Mouse (Mus musculus) liver (tissue): Measurements from ENCODE around the gene Il1rl1.
A peak's percentile ranks its signal among the peaks of the same experiment; 100 is the strongest.

Experiments
- DNase-seq: peaks from one replicate; pipeline ENCODE4 v3.0.0-alpha.2; 2020; ENCODE audit warnings: mixed read lengths

Il1rl1 gene

DNA sequence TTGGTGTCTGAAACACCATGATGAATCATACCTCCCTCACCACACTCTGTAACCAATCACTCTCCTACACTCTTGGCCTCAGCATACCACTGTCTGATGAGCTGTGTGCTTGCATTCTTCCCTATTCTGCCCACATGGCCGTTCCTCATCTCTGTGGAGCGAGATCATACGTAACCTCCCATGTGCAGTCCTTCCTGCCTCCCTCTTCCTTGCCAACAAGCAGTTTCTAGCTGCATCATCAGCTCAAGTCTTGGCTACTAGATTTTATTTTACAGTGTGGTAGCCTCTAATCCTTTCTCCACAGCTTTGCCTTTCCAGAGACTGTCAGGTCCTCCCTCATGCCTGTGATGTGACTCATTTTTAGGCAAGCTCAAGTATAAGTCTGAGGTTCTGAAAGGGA, 15.4 kb downstream of the Il1rl1 start:
- no peak for DNase-seq

DNA sequence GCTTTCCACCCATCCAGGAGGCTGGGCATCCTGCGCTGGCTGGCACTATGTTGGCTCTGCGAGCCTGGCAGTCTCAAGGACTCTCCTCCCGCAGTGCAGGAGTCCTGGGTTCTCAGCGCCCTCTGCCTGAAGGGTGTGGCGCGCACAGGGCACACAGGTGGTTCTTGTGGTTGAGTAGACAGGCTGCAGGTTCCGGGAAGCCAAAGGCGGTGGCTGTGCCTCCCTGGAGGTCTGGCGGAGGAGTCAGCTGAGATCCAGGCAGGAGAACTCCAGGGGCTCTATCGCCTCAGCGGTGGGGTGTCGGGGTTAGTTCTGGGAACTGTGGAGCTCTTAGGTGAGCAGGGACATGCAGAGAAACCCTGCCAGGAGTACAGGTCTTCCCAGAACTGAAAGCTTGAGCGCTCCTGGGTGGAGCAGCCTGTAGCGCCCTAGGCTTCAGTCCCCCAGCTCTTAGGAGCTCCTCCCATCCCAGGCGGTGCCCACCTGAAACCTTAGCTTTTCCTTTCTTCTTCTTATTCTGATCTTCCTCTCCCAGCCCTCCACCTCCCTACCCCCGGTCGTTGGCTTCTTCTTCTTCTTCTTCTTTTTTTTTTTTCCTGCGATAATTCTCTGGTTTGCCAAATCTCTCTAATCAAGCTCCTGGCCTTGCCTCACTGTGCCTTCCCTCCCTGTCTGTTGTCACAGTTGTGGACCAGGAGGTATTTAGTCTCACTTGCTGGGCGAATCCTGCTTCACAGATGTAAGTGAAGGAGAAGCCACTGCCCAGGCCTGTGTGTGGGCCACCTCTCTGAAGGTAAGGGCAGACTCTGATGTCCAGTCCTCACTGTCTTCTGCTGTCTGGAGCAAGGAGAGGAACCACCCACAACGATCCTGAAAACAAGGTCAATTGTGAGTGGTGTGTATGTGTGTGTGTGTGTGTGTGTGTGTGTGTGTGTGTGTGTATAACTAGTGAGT, 36.4 kb downstream of the Il1rl1 start, which contains the start of gene Il18r1:
Gene Il18r1 (plus strand): TSS at position 76 of the 954 bp plus-strand sequence.
- peak; percentile 36 for DNase-seq

DNA sequence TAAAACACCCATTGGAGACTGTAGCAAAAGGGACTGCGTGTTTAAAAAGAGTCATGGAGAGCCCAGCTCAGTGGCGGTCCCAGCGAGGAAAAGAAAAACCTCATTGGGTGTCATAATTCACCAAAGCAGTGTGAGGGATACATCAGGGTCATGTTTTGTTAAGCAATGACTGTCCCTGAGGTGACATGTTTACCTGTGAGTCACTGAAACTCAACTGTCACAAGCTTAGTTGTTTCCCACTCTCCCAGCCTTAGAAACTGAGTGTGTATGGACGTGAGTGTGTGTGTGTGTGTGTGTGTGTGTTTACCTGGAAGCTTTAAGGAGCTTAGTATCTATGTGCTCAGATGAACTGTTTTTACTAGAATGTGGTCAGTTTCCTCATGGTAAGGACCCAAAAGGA, 37.9 kb downstream of the Il1rl1 start:
- no peak for DNase-seq

DNA sequence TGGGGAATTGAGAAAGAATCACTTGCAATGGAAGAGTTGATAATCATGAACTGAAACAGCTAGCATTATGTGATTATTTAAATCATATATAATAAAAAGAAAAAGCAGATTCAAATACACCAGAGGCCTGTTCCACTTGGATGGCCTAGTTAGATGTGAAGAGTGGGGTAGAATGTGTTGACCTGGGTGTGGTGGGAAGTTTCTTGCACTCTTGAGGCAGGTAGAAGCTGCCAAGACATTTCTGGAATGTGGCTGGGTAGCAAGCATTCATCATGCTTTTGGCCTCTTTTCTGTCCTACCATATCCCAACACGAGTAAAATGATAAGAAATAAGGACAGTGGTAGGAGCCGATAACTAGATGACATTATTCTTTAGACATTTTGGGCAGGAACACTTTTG, 39.4 kb downstream of the Il1rl1 start:
- DNase-seq: no peak

DNA sequence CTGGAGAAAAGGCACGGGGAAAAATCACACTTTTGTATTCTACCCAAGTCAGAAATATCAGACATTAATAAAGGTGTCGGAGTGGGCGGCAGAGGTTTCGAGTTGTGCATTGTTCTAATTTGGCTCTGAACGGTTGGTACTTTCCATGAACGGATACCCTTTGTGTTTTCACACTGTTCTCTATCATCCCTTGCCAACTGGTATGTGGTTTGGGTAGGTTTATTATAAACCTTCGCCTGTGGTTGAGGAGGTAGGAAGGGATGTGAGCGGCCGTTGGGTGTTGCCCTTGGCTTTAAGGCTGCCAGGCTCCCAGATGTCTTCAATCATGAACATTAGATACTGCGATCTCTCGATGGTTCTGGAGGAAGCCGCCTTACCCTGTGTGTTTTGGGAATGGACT, 40.5 kb downstream of the Il1rl1 start:
- no peak for DNase-seq

DNA sequence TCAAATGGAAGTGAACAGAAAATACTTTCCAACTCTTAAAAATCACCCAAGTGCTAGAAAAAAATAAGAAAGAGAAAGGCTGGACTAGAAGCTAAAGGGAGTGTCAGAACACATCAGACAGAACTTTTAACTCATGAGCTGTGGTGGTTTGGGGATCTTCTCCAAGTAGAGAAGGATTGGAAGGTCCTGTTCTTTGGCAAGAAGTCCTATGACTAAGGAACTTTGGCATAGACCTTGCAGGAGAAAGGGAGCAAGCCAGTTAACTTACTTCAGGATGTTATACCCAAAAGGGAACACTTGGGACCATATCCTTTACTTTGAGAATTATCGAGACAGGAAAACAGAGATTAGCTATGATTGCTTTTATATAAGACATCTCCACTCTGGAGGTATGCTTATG, 43.0 kb downstream of the Il1rl1 start:
- no peak for DNase-seq

DNA sequence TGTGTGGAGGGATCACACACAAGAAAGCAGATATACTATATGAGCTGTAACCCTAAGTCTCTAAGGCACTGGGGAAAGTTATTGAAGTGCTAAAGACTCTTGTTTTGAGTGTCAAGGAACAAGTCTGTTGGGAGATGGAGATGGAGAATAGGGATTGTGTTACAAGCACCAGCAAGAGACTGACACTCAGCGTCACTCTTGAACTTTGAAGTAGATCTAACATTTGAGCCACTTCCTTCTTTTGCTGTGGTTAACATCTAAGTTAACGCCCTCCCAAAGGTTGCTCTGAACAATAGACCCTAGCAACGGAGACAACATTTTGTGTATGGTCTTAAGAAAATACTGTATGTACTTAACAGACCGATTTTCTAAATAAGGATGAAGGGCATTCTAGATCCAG, 44.3 kb downstream of the Il1rl1 start:
- DNase-seq: no peak

DNA sequence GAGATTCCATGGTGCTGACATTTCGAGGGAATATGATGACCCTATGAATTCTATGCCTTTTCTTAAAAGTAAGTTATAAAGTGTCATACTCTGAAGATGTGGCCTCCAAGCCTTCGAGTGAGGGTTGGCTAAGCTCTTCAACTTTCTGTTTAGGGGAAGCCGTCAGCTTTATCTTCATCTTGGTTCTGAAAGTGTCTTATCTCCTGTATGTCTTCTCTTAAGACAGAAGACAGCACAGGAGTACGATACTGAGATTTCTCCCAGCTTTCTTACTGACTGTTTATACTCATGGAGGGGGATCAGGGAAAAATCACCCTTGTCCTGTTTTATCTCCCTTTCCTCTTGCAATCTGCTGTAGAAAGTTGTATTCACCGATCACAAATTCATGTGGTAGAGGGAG, 45.0 kb downstream of the Il1rl1 start:
- no peak for DNase-seq

DNA sequence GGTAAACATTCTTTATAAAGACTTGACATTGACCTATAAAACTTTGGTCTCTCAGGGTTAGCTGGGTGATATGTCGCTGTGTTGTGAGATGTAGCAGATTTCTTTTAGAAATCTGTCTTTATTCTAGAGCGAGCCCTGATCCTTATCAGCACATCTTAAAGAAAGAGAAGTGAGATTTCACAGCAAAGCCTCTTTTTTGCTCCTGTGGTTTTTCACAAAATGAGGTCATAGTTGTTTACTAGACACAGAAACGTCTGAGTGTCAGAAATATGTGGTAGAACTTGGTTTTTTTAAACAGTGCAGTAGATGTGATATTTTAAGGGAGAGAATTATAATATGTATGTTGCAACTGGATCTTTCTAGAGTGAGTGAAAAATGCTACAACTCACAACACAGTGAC, 46.3 kb downstream of the Il1rl1 start:
- DNase-seq: no peak

DNA sequence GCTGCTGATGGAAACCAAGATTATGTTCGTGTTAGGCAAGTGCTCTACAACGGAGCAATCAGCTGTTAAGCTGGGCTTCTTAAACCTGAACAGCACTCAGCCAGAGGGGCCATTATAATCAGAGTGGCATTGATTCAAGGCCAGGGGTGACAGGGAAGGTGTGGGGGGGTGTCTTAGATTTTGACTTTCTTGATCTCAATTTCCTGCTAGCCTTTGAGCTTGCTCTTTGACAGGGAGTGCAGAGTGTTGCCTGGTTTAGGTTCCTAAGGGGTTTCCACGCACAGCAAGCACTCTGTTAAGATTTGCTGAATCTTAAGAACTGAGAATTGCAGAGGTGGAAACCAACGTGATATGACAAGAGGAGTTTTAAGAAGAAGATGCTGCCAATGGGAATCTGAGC, 47.4 kb downstream of the Il1rl1 start:
- DNase-seq: no peak

DNA sequence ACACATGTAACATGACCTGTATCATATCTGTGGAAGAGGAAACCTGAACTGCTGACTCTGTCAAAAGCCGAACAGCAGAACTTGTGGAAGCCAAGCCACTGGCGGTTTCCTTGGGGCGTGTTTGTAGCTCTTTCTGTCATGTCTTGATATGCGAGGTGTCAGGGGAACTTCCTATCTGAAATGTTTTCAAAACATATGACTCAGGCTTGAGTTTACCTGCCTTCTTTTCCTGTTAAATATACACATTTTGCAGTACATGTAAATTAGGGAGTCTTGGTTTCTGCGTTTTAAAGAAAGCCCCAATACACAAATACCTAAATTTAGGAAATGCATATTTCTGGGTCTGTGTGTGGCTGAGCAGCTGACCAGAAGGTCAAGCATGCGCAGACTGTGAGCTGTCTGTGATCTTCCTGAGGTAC, 50.1 kb downstream of the Il1rl1 start:
- peak; percentile 11 for DNase-seq

DNA sequence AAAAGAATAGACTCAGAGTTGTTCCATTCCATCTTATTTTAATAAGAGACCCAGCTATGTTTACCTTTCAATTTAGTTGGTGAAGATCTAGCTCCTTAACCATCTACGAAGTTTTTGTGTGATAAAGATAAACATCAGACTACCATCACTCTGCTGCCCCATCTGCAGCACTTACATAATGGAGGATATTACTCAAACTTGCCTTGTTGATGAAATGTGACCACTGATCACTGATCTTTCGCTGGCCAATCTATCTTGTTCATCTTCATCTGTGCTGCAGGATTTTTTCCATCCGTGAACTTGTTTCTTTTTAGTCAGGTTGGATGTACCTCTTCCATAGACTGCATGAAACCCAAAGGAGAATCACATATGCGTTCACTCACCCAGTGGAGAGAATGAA, 65.2 kb downstream of the Il1rl1 start:
- DNase-seq: no peak

DNA sequence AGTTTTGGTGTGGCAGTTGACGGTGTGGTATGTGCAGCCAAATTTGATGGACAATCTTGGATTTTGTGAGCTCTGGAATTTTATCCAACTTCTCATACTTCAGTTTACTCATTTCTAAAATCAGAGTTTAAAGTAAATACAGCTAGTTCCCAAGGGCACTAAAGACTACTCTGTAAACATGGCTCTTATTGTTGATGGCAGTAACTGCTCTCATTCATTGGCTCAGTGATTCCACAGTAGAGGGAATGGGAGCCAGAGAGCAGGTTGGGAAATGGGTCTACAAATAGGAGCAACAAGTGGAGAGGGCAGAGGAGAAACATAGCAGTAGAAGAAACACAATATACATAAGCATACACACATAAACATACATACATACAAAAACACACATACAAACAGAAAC, 70.3 kb downstream of the Il1rl1 start:
- DNase-seq: no peak

DNA sequence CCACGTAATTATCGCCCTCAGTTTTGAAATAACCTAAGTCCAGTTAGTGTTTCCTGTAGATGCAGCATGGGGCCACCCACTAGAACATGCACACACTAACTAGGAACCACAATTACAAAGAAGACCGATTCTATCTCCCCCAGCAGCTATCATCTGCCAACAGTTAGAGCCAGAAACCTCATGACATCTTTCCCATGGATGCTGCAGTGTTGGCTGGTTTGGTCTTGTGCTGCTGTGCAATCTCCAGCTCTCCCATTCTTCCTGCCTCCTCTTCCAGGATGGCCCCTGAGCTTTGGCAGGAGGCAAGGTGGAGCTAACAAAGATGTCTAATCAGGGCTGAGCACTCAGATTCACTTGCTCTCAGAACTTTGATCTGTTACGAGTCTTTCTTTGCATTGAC, 71.8 kb downstream of the Il1rl1 start:
- DNase-seq: no peak

DNA sequence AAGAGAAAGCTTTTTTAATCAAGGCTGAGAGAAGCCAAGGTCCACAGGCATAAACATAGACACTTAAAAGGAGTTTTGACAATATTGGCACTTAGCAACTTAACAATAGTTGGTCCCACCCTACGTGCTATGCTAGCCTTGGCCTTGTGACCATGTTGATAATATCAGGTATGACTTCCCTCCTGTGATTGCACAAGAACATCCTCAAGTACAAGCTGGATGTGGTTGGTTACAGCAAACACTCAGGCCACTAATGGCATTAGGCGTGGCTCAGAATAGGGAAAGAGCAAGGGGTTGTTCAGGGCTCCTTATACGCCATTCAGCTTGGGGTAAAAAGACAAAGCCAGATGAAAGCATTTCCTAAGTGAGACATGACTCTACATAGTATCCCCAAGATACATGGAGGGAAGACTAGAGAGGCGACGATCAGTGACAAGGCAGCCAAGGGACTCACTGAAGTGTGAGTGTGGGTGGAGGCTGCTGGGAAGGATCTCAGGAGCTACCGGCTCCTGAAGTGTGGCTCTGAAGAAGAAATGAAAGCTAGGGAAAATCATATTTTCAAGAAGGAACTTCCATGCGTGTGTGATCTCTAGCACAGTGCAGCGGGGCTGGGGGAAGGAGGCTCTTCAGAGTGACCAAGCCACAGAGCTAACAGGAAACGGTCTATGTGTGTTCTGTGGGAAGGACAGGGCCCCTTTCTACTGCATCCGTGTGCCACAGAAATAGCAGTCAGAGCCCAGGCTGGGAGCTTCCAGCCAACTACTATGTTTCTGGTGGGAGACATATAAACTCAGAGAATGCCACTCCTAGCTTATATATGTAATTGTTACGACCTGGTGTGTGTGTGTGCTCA, 72.4 kb downstream of the Il1rl1 start:
- peak; percentile 8 for DNase-seq

DNA sequence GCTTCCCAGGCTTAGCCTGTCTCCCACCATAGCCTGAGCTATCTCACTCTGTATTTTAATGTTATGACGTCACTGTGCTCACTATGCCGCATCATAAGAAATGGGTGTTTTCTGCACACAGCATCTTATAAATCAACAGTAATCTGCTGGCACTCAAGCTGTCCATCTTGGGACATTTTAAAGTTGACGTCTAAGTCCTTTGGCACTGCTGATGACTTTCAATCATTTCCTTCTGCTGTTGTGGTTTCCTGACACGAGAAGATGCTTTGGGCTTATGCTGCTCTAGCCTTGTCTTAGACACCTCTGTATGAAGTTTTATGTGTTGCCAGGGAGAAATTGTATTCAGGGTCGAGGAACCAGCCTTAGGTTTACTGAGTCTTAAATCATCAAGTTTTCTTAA, 75.2 kb downstream of the Il1rl1 start:
- no peak for DNase-seq
